Mouse (Mus musculus): ENCODE data around the gene Cd82.

Cd82 gene

DNA sequence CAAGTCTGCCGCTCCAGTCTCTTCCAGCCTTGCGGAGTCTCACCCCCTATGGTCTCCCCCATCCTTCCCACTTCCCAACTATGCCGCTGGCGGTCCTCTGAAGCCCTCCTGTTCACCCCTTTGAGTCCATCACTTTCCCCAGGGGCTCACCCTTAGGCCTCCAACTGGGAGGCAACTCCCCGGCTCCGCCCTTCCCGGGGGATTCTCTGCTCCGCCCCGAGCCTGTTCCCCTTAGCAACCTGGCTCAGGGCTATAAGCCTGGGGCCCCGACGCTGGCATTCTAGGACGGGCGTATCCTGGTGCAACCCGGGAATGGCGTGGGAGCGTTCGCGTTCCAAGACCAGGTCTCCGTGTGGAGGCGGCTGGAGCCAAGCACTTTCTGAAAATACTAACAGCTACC is at the start of gene Cd82:
Cd82 (minus strand) TSS at position 381 of the 400 bp plus-strand sequence.
- no peak for DNase-seq (ENCODE audit: low spot score in 2 of 2)

- DNase-seq (ENCODE audit: low spot score in 2 of 2), result no peak
Measured at GRCm38 (mm10) chr2:93512130-93512529, 49.2 kb upstream of the Cd82 start.

- no peak for DNase-seq (ENCODE audit: low spot score in 2 of 2)
Measured at GRCm38 (mm10) chr2:93510839-93511238, 47.9 kb upstream of the Cd82 start.

- no peak for DNase-seq (ENCODE audit: low spot score in 2 of 2)
Measured at GRCm38 (mm10) chr2:93509777-93510750, 47.1 kb upstream of the Cd82 start.

DNA sequence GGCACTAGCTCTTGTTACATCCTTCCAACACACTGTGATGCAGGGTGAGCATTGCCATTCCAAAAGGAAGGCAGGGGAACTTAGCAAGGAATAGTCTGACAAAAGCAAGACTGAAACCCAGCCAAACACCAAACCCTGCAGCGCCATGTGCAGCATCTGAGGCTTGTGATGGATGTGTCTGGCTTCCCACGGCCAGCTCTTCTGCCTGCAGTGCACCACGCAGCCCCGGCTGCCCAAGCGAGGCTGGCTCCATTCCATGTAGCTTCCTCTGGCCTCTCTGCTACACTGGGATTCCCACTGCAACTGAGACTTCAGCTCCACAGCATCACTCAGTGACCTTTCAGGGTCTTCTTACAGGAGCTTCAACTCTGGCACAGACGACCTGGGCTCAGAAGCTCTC is 42.2 kb upstream of the Cd82 start:
- DNase-seq (ENCODE audit: low spot score in 2 of 2), result peak in 1 of 2 experiments; percentile 36

- DNase-seq (ENCODE audit: low spot score in 2 of 2), result no peak
Measured at GRCm38 (mm10) chr2:93503353-93503752, 40.4 kb upstream of the Cd82 start.

GRCm38 (mm10) chr2:93501303-93501702 is 38.4 kb upstream of the Cd82 start:
- no peak for DNase-seq (ENCODE audit: low spot score in 2 of 2)

GRCm38 (mm10) chr2:93497221-93497620 is 34.3 kb upstream of the Cd82 start:
- no peak for DNase-seq (ENCODE audit: low spot score in 2 of 2)

- no peak for DNase-seq (ENCODE audit: low spot score in 2 of 2)
Measured at GRCm38 (mm10) chr2:93495170-93495569, 32.2 kb upstream of the Cd82 start.

DNA sequence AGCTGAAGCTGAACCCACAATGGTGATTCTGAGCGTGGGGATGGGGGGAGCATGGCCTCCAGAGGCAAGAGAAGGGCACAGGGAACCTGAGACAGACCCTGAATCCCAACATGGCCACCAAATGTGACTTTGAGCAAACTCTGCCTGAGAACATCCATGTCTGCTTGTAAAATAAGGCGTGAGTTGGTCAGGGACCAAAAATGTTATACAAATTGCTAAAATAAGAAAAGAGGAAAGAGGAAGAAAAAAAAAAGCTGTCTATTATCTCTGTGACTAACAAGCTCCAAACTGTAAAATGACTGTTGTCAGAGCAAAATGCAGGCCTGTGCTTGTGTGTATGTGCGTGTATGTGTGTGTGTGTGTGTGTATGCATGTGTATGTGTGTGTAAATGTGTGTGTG is 30.6 kb upstream of the Cd82 start:
- no peak for DNase-seq (ENCODE audit: low spot score in 2 of 2)

- DNase-seq (ENCODE audit: low spot score in 2 of 2), result no peak
Measured at GRCm38 (mm10) chr2:93490516-93490915, 27.6 kb upstream of the Cd82 start.

DNA sequence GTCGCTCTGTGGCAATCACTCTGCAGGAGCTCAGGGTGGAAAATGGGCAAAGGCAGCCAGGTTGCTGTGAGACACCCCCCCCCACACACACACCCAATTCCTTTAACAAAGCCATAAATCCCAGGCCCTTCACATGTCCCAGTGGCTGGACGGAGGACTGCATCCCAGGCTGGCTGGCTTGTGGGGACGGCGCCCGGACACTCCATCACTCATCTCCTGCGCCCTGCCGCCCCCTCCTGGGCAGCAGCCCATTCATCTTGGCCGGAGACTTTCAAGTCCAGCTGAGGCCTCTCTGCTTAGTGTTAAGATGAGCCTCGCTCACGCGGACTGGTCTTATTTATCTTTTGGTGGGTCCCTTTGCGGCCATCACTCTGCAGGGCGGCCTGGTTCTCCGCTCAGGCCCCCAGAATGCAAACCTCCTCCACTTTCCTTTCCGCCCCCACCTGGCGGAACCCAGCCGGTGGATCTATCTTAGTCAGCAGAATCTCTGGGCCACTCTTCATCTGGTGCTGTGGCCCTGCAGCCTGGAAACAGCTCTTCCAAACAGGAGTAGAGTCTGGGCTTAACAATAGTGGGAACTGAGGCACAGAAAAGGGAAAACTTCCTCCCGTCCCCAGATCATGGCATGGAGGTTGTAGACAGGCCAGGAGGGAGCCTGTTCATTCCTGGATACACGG is 26.1 kb upstream of the Cd82 start:
- DNase-seq (ENCODE audit: low spot score in 2 of 2), result no peak

- no peak for DNase-seq (ENCODE audit: low spot score in 2 of 2)
Measured at GRCm38 (mm10) chr2:93485459-93485858, 22.5 kb upstream of the Cd82 start.

GRCm38 (mm10) chr2:93482036-93482644 is 19.2 kb upstream of the Cd82 start:
- no peak for DNase-seq (ENCODE audit: low spot score in 2 of 2)

DNA sequence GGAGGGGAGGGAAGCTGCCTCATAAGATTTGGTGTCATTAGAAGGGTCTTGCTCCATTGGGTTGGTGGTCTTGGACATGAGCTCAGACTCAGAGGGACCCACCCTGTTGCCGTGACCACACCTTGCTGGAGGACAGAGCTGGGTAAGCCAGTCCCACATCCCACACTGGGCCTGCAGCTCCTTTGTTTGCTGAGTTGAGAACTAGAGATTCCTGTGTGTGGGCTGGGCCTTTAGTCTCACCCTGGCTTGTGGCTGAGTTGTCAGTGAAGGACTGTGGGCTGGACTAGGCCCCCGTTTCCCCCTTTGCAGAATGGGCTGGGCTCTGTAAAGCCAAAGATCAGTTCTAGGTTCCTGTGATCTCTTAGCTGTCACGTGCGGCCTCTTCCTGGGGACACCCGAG is 15.8 kb upstream of the Cd82 start:
- no peak for DNase-seq (ENCODE audit: low spot score in 2 of 2)

DNA sequence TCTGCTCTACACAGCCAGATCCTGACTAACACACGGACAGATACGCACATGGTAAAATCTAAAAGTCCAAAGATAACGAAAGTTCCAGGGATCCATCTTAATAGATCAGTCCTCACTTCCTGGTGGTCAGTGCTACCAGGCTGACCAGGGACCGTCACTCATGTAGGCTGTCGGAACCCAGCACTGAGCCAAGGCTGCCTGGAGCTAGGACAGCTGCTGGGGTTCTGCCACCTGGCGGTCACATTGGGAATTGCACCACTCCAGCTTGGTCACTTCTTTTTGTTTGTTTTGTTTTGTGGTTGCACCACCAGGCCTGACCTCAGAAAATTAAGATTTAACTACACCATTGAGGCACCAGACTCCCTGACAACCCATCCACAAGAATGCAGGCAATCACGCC is 14.6 kb upstream of the Cd82 start:
- DNase-seq (ENCODE audit: low spot score in 2 of 2), result no peak

GRCm38 (mm10) chr2:93476487-93476886 is 13.5 kb upstream of the Cd82 start:
- DNase-seq (ENCODE audit: low spot score in 2 of 2), result no peak

DNA sequence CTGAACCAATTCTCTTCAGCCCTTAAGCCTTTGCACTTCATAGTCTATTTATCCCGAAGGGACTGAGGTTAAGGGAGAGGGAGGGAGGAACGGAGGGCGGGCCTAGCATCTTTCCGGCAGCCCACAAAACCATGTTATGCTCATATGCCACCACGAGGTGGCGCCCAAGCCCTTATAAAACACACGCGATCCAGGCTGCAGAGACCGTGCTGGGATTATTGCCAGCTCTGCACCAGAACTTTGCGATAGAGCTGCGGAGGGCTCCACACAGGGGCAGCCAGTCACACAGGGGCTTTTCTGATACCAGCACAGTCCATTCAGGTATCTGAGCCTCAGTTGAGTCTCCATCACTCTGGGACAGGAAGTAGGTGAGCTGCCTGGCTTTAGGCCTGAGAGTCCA is 12.1 kb upstream of the Cd82 start:
- peak; percentile 84 to 89 for DNase-seq (ENCODE audit: low spot score in 2 of 2)

GRCm38 (mm10) chr2:93473915-93474314 is 11.0 kb upstream of the Cd82 start:
- no peak for DNase-seq (ENCODE audit: low spot score in 2 of 2)

DNA sequence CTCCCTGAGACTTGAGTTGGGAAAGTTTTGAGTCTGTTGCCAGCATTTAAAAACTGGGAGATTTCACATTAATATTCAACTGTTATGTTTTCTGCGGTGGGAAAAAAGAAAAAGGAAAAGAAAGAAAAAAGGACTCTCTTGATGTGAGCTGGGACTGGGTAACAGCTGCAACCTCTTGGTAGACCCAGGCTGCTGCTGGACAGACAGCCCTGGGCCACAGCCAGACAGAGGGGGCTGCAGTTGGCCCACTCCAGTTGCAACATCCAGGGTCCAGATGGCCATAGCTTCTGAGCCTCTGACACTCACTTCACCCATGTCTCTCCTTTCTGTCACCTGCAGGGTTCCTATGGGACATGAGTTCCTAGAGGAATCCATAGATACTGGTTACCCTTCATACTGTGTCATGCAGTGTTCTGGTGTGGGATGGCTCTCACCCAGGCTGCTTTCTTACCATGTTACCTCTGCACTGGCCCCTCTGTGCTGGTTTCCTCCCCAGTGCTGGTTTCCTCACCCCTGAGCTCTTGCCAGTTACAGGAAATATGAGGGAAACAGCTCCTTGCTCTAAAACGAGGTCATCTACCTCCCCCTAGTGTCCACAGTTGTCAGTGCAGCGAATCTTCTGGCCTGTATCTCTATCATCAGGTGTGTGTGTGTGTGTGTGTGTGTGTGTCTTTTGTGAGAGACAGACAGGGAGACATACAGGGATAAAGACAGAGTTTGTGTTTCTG is 8.1 kb upstream of the Cd82 start:
- DNase-seq (ENCODE audit: low spot score in 2 of 2), result peak; percentile 67 to 75

GRCm38 (mm10) chr2:93470127-93470526 is 7.2 kb upstream of the Cd82 start:
- DNase-seq (ENCODE audit: low spot score in 2 of 2), result no peak

GRCm38 (mm10) chr2:93469118-93469517 is 6.2 kb upstream of the Cd82 start:
- DNase-seq (ENCODE audit: low spot score in 2 of 2), result no peak
